Mouse (Mus musculus) MEL (cell line): Measurements from ENCODE around the gene Mboat2.

Source experiments
- CHD2 ChIP-seq: IDR thresholded peaks from 2 replicates; pipeline ENCODE4 v1.6.1; 2011; ENCODE audit warnings: low read length, improper control_type of control experiment
- CTCF ChIP-seq, 3 experiments: IDR thresholded peaks in 2 of 3; conservative IDR thresholded peaks in 1 of 3; 2 replicates each; pipeline ENCODE4 v1.5.1; 2011 to 2012; ENCODE audit warnings: low read length in 3 of 3, low read depth in 2 of 3, mild to moderate bottlenecking in 2 of 3, improper control_type of control experiment in 1 of 3, inconsistent platforms in 1 of 3, mixed read lengths in 1 of 3, moderate library complexity in 1 of 3; ENCODE audit not compliant: control insufficient read depth in 1 of 3, insufficient read depth in 1 of 3, poor library complexity in 1 of 3, severe bottlenecking in 1 of 3
- EP300 ChIP-seq, 2 experiments: IDR thresholded peaks; 2 replicates each; pipeline ENCODE4 v1.6.1; 2011; ENCODE audit warnings: improper control_type of control experiment in 2 of 2, low read length in 2 of 2, low read depth in 1 of 2, mild to moderate bottlenecking in 1 of 2
- KAT2A ChIP-seq: conservative IDR thresholded peaks from 2 replicates; pipeline ENCODE4 v1.6.1; 2012; ENCODE audit warnings: low read depth, low read length, improper control_type of control experiment, inconsistent platforms
- MEF2A ChIP-seq: IDR thresholded peaks from 2 replicates; pipeline ENCODE4 v1.6.1; 2014; ENCODE audit warnings: low read depth, mild to moderate bottlenecking, inconsistent platforms, low read length, improper control_type of control experiment; ENCODE audit not compliant: poor library complexity, insufficient replicate concordance, severe bottlenecking; ENCODE audit errors: extremely low read depth
- POLR2A ChIP-seq, 2 experiments: IDR thresholded peaks; 2 replicates each; pipeline ENCODE4 v1.6.1; 2011 to 2012; ENCODE audit warnings: low read length in 2 of 2, mild to moderate bottlenecking in 2 of 2, control low read depth in 1 of 2, improper control_type of control experiment in 1 of 2, low read depth in 1 of 2, moderate library complexity in 1 of 2; ENCODE audit not compliant: control insufficient read depth in 1 of 2, insufficient read depth in 1 of 2, poor library complexity in 1 of 2
- USF1 ChIP-seq: IDR thresholded peaks from 2 replicates; pipeline ENCODE4 v1.6.1; 2014; ENCODE audit warnings: low read depth, mild to moderate bottlenecking, inconsistent platforms, low read length, improper control_type of control experiment, moderate library complexity
- ZMIZ1 ChIP-seq: IDR thresholded peaks from 2 replicates; pipeline ENCODE4 v1.6.1; 2012; ENCODE audit warnings: low read depth, mild to moderate bottlenecking, inconsistent platforms, low read length, improper control_type of control experiment, moderate library complexity

- TF ChIP-seq MEF2A (no peak), EP300 (IDR thresholded peaks at IDR 0.05; ENCODE audit: low read depth in 1 of 2, low read length in 2 of 2) (no peak), POLR2A (IDR thresholded peaks at IDR 0.05; ENCODE audit: control insufficient read depth in 1 of 2, insufficient read depth in 1 of 2, low read depth in 1 of 2, low read length in 2 of 2, poor library complexity in 1 of 2) (no peak), KAT2A (no peak), CHD2 (no peak), ZMIZ1 (no peak), CTCF (IDR thresholded peaks at IDR 0.05 in 2 of 3, conservative IDR thresholded peaks at IDR 0.05 in 1 of 3; ENCODE audit: control insufficient read depth in 1 of 3, insufficient read depth in 1 of 3, low read depth in 2 of 3, low read length in 3 of 3, poor library complexity in 1 of 3, severe bottlenecking in 1 of 3) (no peak), USF1 (no peak)
These were observed 132.8 kb downstream of the Mboat2 start for GRCm38 (mm10) chr12:24963393-24964022.
